Mouse (Mus musculus): ENCODE data around the gene Runx2. TPM values are rescaled to one million over a fixed set of nuclear protein-coding genes. Genes with fewer than 3 reads are reported as not detected.

The Runx2 gene
- polyA plus RNA-seq, 1 experiment: not detected

- no peak overlapping the region for H3K27ac ChIP-seq (replicated peaks; ENCODE audit: low read depth, low read length)
- H3K4me1 ChIP-seq (ENCODE audit: control insufficient read depth, insufficient read depth, insufficient read length, low read length): no peaks in the 10 kb centered on the region; the same call in 1 of the 2 replicates
- peak overlapping the region; percentile 25; the same call in 1 of the 2 replicates for H3K4me3 ChIP-seq (ENCODE audit: insufficient read depth, low read depth, low read length)
Observed at GRCm38 (mm10) chr17:44737275-44738120, 77.1 kb downstream of the Runx2 start.

- Histone ChIP-seq H3K4me1 (ENCODE audit: control insufficient read depth, insufficient read depth, insufficient read length, low read length) (no peaks in the 10 kb centered on the region; the same call in 1 of the 2 replicates), H3K27ac (replicated peaks; ENCODE audit: low read depth, low read length) (no peak overlapping the region), H3K4me3 (ENCODE audit: insufficient read depth, low read depth, low read length) (peak overlapping the region; percentile 91)
Observed at GRCm38 (mm10) chr17:44735991-44736561, 78.5 kb downstream of the Runx2 start.

- Histone ChIP-seq H3K4me1 (ENCODE audit: control insufficient read depth, insufficient read depth, insufficient read length, low read length) (no peaks in the 10 kb centered on the region; the same call in 1 of the 2 replicates), H3K4me3 (ENCODE audit: insufficient read depth, low read depth, low read length) (peak overlapping the region; percentile 91), H3K27ac (replicated peaks; ENCODE audit: low read depth, low read length) (no peak overlapping the region)
Observed at GRCm38 (mm10) chr17:44735223-44735990, 79.2 kb downstream of the Runx2 start.

- Histone ChIP-seq H3K4me1 (ENCODE audit: control insufficient read depth, insufficient read depth, insufficient read length, low read length) (no peaks in the 10 kb centered on the region; the same call in 1 of the 2 replicates), H3K27ac (replicated peaks; ENCODE audit: low read depth, low read length) (no peak overlapping the region), H3K4me3 (ENCODE audit: insufficient read depth, low read depth, low read length) (peak overlapping the region; percentile 66)
Observed at GRCm38 (mm10) chr17:44734501-44735222, 79.9 kb downstream of the Runx2 start.

- Histone ChIP-seq H3K27ac (replicated peaks; ENCODE audit: low read depth, low read length) (no peak overlapping the region), H3K4me1 (ENCODE audit: control insufficient read depth, insufficient read depth, insufficient read length, low read length) (no peaks in the 10 kb centered on the region; the same call in 1 of the 2 replicates)
Observed at GRCm38 (mm10) chr17:44733544-44734310, 80.9 kb downstream of the Runx2 start.

GRCm38 (mm10) chr17:44728464-44728863 lies 86.1 kb downstream of the Runx2 start:
- Histone ChIP-seq H3K4me3 (ENCODE audit: insufficient read depth, low read depth, low read length) (no peak overlapping the region), H3K4me1 (ENCODE audit: control insufficient read depth, insufficient read depth, insufficient read length, low read length) (no peaks in the 10 kb centered on the region), H3K27ac (replicated peaks; ENCODE audit: low read depth, low read length) (no peak overlapping the region)

More at GRCm38 (mm10) chr17:44733544-44734310, 80.9 kb downstream of the Runx2 start:
- peak overlapping the region; percentile 66 for H3K4me3 ChIP-seq (ENCODE audit: insufficient read depth, low read depth, low read length)

GRCm38 (mm10) chr17:44727675-44728074 lies 86.9 kb downstream of the Runx2 start:
- Histone ChIP-seq H3K4me1 (ENCODE audit: control insufficient read depth, insufficient read depth, insufficient read length, low read length) (no peaks in the 10 kb centered on the region), H3K27ac (replicated peaks; ENCODE audit: low read depth, low read length) (no peak overlapping the region), H3K4me3 (ENCODE audit: insufficient read depth, low read depth, low read length) (no peak overlapping the region)

GRCm38 (mm10) chr17:44724805-44725480 lies 89.7 kb downstream of the Runx2 start:
- Histone ChIP-seq H3K4me3 (ENCODE audit: insufficient read depth, low read depth, low read length) (no peak overlapping the region), H3K27ac (replicated peaks; ENCODE audit: low read depth, low read length) (no peak overlapping the region), H3K4me1 (ENCODE audit: control insufficient read depth, insufficient read depth, insufficient read length, low read length) (no peaks in the 10 kb centered on the region)

- no peak overlapping the region for H3K4me3 ChIP-seq (ENCODE audit: insufficient read depth, low read depth, low read length)
- H3K27ac ChIP-seq (replicated peaks; ENCODE audit: low read depth, low read length): no peak overlapping the region
Observed at GRCm38 (mm10) chr17:44724255-44724654, 90.3 kb downstream of the Runx2 start.

GRCm38 (mm10) chr17:44722103-44722792 lies 92.3 kb downstream of the Runx2 start:
- H3K4me1 ChIP-seq (ENCODE audit: control insufficient read depth, insufficient read depth, insufficient read length, low read length): no peaks in the 10 kb centered on the region
- H3K4me3 ChIP-seq (ENCODE audit: insufficient read depth, low read depth, low read length): no peak overlapping the region

More at GRCm38 (mm10) chr17:44724255-44724654, 90.3 kb downstream of the Runx2 start:
- no peaks in the 10 kb centered on the region for H3K4me1 ChIP-seq (ENCODE audit: control insufficient read depth, insufficient read depth, insufficient read length, low read length)

GRCm38 (mm10) chr17:44718591-44718990 lies 96.0 kb downstream of the Runx2 start:
- H3K27ac ChIP-seq (replicated peaks; ENCODE audit: low read depth, low read length): no peak overlapping the region
- no peaks in the 10 kb centered on the region for H3K4me1 ChIP-seq (ENCODE audit: control insufficient read depth, insufficient read depth, insufficient read length, low read length)
- no peak overlapping the region for H3K4me3 ChIP-seq (ENCODE audit: insufficient read depth, low read depth, low read length)

More at GRCm38 (mm10) chr17:44722103-44722792, 92.3 kb downstream of the Runx2 start:
- H3K27ac ChIP-seq (replicated peaks; ENCODE audit: low read depth, low read length): no peak overlapping the region

- Histone ChIP-seq H3K4me3 (ENCODE audit: insufficient read depth, low read depth, low read length) (no peak overlapping the region), H3K4me1 (ENCODE audit: control insufficient read depth, insufficient read depth, insufficient read length, low read length) (no peaks in the 10 kb centered on the region), H3K27ac (replicated peaks; ENCODE audit: low read depth, low read length) (no peak overlapping the region)
Observed at GRCm38 (mm10) chr17:44718036-44718435, 96.6 kb downstream of the Runx2 start.

GRCm38 (mm10) chr17:44714116-44714515 lies 100.5 kb downstream of the Runx2 start:
- H3K4me1 ChIP-seq (ENCODE audit: control insufficient read depth, insufficient read depth, insufficient read length, low read length): no peaks in the 10 kb centered on the region
- H3K27ac ChIP-seq (replicated peaks; ENCODE audit: low read depth, low read length): no peak overlapping the region
- no peak overlapping the region for H3K4me3 ChIP-seq (ENCODE audit: insufficient read depth, low read depth, low read length)
